Comparison of ENCODE assay signal across 15 mouse cellular contexts in genomic region chr4:132734766-132735165, GRCm38 (mm10).
"Had no signal": no experiment of that assay in that cellular context is flagged by ENCODE, and none has a peak within 500 bp of the region (broad histone marks: within the 10 kb centered on the region; RNA-seq: fewer than 3 reads in every experiment).

No protein-coding gene starts in this region.

- H3K27me3 ChIP-seq: midbrain, embryonic 13.5 days; midbrain, embryonic 15.5 days; neural tube, embryonic 12.5 days; stomach, embryonic 15.5 days had no signal

- H3K9ac ChIP-seq: lung, embryonic 14.5 days; midbrain, embryonic 13.5 days; midbrain, embryonic 15.5 days; neural tube, embryonic 12.5 days; stomach, embryonic 15.5 days had no signal

- H3K9me3 ChIP-seq: megakaryocyte, embryonic 14.5 days; midbrain, embryonic 13.5 days; midbrain, embryonic 15.5 days; neural tube, embryonic 12.5 days; stomach, embryonic 15.5 days had no signal

- H3K4me3 ChIP-seq: megakaryocyte, embryonic 14.5 days; midbrain, embryonic 13.5 days; midbrain, embryonic 15.5 days; neural tube, embryonic 12.5 days; stomach, embryonic 15.5 days had no signal

- H3K4me2 ChIP-seq: lung, embryonic 14.5 days; midbrain, embryonic 11.5 days; midbrain, embryonic 13.5 days; midbrain, embryonic 15.5 days; neural tube, embryonic 12.5 days; stomach, embryonic 15.5 days had no signal

- DNase-seq: lung, adult 18-20 months; lung, embryonic 14.5 days; lung, postnatal 10 days; lung, postnatal 4 days; right cerebral cortex, postnatal 14 days; thymus, adult 2 months; thymus, postnatal 25 days; thymus, postnatal 4 days had no signal

- ATAC-seq: midbrain, embryonic 13.5 days; midbrain, embryonic 15.5 days had no signal

- H3K27ac ChIP-seq: midbrain, embryonic 13.5 days; midbrain, embryonic 15.5 days; neural tube, embryonic 12.5 days; stomach, embryonic 15.5 days; stomach, postnatal 0 days had no signal

- H3K36me3 ChIP-seq: midbrain, embryonic 13.5 days; midbrain, embryonic 15.5 days; neural tube, embryonic 12.5 days; stomach, embryonic 15.5 days had no signal
